Mouse (Mus musculus) liver, adult 2 months (tissue): ENCODE results near the gene Gsg1l. TPM values are rescaled to one million over a fixed set of nuclear protein-coding genes. Genes with fewer than 3 reads are reported as not detected.

Experiments used
- DNase-seq: peaks from one replicate; pipeline ENCODE4 v3.0.0-alpha.2; 2011; ENCODE audit warnings: low read depth, low spot score; ENCODE audit errors: extremely low read depth
- H3K27ac ChIP-seq: fragments of 200-500 bp; replicated peaks from 2 replicates; pipeline ENCODE4 v1.5.1; 2012; ENCODE audit warnings: low read depth, mild to moderate bottlenecking, control low read depth, inconsistent platforms, low read length; ENCODE audit not compliant: insufficient read depth
- H3K27me3 ChIP-seq: fragments of 200-500 bp; 2 replicates; pipeline ENCODE4 v1.6.1; 2012; ENCODE audit warnings: mild to moderate bottlenecking, moderate library complexity, low read length, inconsistent platforms; ENCODE audit not compliant: control insufficient read depth, insufficient read depth
- H3K36me3 ChIP-seq: fragments of 200-500 bp; 2 replicates; pipeline ENCODE4 v1.6.1; 2012; ENCODE audit warnings: low read length, inconsistent platforms; ENCODE audit not compliant: control insufficient read depth, insufficient read depth
- H3K4me1 ChIP-seq: fragments of 200-500 bp; 2 replicates; pipeline ENCODE4 v1.6.1; 2011; ENCODE audit warnings: low read length; ENCODE audit not compliant: control insufficient read depth, insufficient read depth
- H3K4me3 ChIP-seq: fragments of 200-500 bp; 2 replicates; pipeline ENCODE4 v1.5.1; 2011; ENCODE audit warnings: low read depth, mild to moderate bottlenecking, control low read depth, low read length, moderate library complexity; ENCODE audit not compliant: insufficient read depth
- H3K79me2 ChIP-seq: fragments of 200-500 bp; 2 replicates; pipeline ENCODE4 v1.6.1; 2012; ENCODE audit warnings: inconsistent platforms, mild to moderate bottlenecking, low read length, moderate library complexity; ENCODE audit not compliant: control insufficient read depth, insufficient read depth
- H3K9ac ChIP-seq: fragments of 200-500 bp; 2 replicates; pipeline ENCODE4 v1.6.1; 2012; ENCODE audit warnings: low read depth, mild to moderate bottlenecking, control low read depth, inconsistent platforms, low read length
- CTCF ChIP-seq: fragments of 200-500 bp; IDR thresholded peaks from 2 replicates; pipeline ENCODE4 v1.5.1; 2011; ENCODE audit warnings: low read depth, low read length, control low read depth
- POLR2A ChIP-seq: fragments of 200-500 bp; IDR thresholded peaks from 2 replicates; pipeline ENCODE4 v1.6.1; 2011; ENCODE audit warnings: low read length, control low read depth; ENCODE audit not compliant: insufficient read depth; ENCODE audit errors: extremely low read depth
- WGBS: fragments of 180-500 bp; shearing (Covaris S2); methylation state at CpG from one replicate; pipeline ENCODE4 v1.1.7; 2018; 5-methylcytosine and 5-hydroxymethylcytosine counted together
- polyA plus RNA-seq: library from polyadenylated mRNA; depleted of rRNA; stranded (reverse); fragments of >200 nt; gene quantifications from 2 replicates; pipeline ENCODE4 v1.2.3, GENCODE M21; 2012
- total RNA-seq: library from RNA; depleted of rRNA; stranded (reverse); fragments of >200 nt; gene quantifications from 2 replicates; pipeline ENCODE4 v1.2.3, GENCODE M21; 2014

Gene Gsg1l
- total and polyA plus RNA-seq, 2 experiments: 0.31 TPM; not detected in 1

DNA sequence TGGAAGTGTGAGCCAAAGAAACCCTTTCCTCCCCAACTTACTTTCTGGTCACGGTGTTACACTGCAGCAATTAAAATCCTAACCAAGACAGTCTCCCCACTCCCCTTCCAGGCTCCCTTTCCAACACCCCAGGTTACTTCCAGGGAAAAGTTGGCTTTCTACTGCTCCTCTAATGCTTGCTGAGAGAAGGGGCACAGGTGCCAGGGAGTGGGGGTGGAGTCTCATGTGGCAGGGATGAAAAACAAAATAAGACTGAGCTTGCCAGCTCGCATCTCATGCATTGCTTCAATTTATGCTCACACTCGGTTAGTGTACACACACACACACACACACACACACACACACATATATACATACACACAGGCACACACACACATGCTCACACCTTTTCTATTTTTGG is 46.9 kb downstream of the Gsg1l start:
- 84% methylated on average over 3 of the region's 3 CpGs for WGBS
- H3K79me2 ChIP-seq: no peaks in the 10 kb centered on the region
- no peaks in the 10 kb centered on the region for H3K36me3 ChIP-seq
- no peak overlapping the region for H3K27ac ChIP-seq
- TF ChIP-seq CTCF (no peak), POLR2A (no peak)
- no peak overlapping the region for H3K9ac ChIP-seq
- DNase-seq: no peak
- H3K4me3 ChIP-seq: no peak overlapping the region
- H3K27me3 ChIP-seq: no peaks in the 10 kb centered on the region
- no peaks in the 10 kb centered on the region for H3K4me1 ChIP-seq

DNA sequence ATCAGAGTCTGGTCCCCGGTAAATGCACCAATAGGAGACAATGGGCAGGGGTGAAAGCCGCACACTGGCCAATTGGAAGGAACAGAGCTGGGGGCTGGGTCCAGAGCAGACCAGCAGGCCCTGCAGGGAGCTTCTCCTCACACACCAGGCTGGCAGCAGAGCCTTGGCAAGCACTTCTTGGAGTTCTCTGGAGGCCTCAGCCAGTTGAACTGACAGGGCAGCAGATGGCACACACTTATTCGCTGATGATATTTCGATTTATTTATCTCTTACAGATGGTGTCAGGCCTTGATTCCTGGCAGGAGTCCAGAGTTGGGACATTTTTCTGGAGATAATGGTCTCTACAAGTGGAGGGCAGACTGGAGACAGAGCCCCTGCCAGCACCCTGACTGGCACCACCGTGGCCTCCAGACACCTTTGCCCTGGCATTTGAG is 49.4 kb downstream of the Gsg1l start:
- no peaks in the 10 kb centered on the region; the same call in 1 of the 2 replicates for H3K27me3 ChIP-seq
- no peaks in the 10 kb centered on the region for H3K36me3 ChIP-seq
- TF ChIP-seq CTCF (no peak), POLR2A (no peak)
- H3K9ac ChIP-seq: no peak overlapping the region
- 88% methylated on average over 5 of the region's 5 CpGs for WGBS
- H3K79me2 ChIP-seq: no peaks in the 10 kb centered on the region
- no peak overlapping the region for H3K4me3 ChIP-seq
- H3K27ac ChIP-seq: no peak overlapping the region
- no peak for DNase-seq
- H3K4me1 ChIP-seq: no peaks in the 10 kb centered on the region

DNA sequence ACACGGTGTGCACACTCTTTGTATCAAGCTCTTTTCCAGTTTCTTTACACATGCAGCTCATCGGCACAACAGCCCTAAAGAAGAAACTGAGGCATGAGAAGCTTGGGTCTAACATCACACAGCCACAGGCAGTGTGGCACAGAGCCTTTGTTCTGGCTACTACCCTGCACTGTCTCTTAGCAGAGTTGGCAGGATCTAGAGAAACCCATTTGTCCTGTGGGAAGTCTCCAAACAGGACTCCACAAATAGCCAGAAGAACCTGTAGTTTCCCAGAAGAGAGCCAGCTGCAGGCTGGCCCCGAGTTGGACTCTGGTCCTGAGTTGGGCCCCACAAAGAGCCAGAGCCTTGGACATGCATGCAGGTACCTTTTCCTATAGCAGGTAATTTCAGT is 49.9 kb downstream of the Gsg1l start:
- WGBS: 86% methylated on average over 3 of the region's 3 CpGs

DNA sequence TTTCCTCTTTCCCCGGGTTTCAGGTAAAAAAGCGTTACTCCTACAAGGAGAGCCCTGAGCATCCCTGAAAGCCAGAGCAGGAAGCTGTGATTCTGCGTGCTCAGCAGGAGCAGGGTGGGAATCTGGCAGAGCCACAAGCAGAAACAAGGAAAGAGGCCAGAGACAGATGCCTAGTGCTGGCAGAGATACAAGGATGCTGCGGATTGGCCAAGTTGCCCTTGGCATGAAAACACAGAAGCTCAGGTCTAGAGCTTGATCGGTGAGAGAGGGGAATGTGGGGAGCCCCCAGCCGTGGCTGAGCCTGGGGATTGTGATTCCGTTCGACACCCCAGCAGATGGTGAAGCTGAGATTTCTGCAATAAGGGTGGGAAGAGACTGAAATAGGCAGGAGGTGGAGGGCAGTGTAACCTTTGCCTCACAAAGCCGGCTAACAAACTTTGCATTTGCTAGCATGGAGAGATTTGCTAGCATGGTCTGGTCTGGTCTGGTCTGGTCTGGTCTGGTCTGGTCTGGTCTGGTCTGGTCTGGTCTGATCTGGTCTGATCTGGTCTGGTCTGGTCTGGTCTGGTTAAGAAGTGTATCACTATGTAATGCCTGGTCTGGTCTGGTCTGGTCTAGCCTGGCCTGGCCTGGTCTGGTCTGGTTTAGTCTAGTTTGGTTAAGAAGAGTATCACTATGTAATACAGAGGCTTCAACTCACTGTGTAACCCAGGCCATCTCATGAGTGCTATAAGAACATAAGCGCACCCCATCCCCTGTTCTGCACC is 50.4 kb downstream of the Gsg1l start:
- H3K27me3 ChIP-seq: no peaks in the 10 kb centered on the region; the same call in 1 of the 2 replicates
- H3K79me2 ChIP-seq: no peaks in the 10 kb centered on the region
- TF ChIP-seq POLR2A: no peak
- TF ChIP-seq CTCF: no peak
- H3K4me3 ChIP-seq: no peak overlapping the region
- H3K9ac ChIP-seq: no peak overlapping the region
- WGBS: 79% methylated on average over 10 of the region's 10 CpGs
- no peak for DNase-seq
- no peaks in the 10 kb centered on the region for H3K4me1 ChIP-seq
- H3K27ac ChIP-seq: no peak overlapping the region
- H3K36me3 ChIP-seq: no peaks in the 10 kb centered on the region

More for the DNA sequence above, 49.9 kb downstream of the Gsg1l start:
- H3K4me3 ChIP-seq: no peak overlapping the region
- H3K4me1 ChIP-seq: no peaks in the 10 kb centered on the region
- no peaks in the 10 kb centered on the region for H3K79me2 ChIP-seq
- H3K27ac ChIP-seq: no peak overlapping the region
- H3K36me3 ChIP-seq: no peaks in the 10 kb centered on the region
- DNase-seq: no peak
- TF ChIP-seq CTCF (no peak), POLR2A (no peak)
- H3K27me3 ChIP-seq: no peaks in the 10 kb centered on the region; the same call in 1 of the 2 replicates
- H3K9ac ChIP-seq: no peak overlapping the region

GRCm38 (mm10) chr7:126027410-126027809 is 54.8 kb downstream of the Gsg1l start:
- 35% methylated on average over 1 of the region's 1 CpGs for whole genome bisulfite sequencing
- TF ChIP-seq CTCF: no peak
- no peak for TF ChIP-seq POLR2A
- H3K36me3 ChIP-seq: no peaks in the 10 kb centered on the region

GRCm38 (mm10) chr7:126026600-126026999 is 55.6 kb downstream of the Gsg1l start:
- TF ChIP-seq CTCF (no peak), POLR2A (no peak)
- H3K27me3 ChIP-seq: no peaks in the 10 kb centered on the region; the same call in 1 of the 2 replicates
- no peaks in the 10 kb centered on the region for H3K36me3 ChIP-seq
- no peak for DNase-seq
- no peaks in the 10 kb centered on the region for H3K79me2 ChIP-seq
- no peak overlapping the region for H3K9ac ChIP-seq
- 62% methylated on average over 5 of the region's 5 CpGs for WGBS
- no peak overlapping the region for H3K4me3 ChIP-seq
- no peaks in the 10 kb centered on the region for H3K4me1 ChIP-seq
- H3K27ac ChIP-seq: no peak overlapping the region

More at GRCm38 (mm10) chr7:126027410-126027809, 54.8 kb downstream of the Gsg1l start:
- DNase-seq: no peak
- Histone ChIP-seq H3K79me2 (no peaks in the 10 kb centered on the region), H3K4me1 (no peaks in the 10 kb centered on the region), H3K27ac (no peak overlapping the region), H3K9ac (no peak overlapping the region), H3K27me3 (no peaks in the 10 kb centered on the region; the same call in 1 of the 2 replicates), H3K4me3 (no peak overlapping the region)
